Mouse (Mus musculus): Measurements from ENCODE around the gene Cnga1. TPM values are rescaled to one million over a fixed set of nuclear protein-coding genes. Genes with fewer than 3 reads are reported as not detected.
"Not testable (repeated sequence)": the region's sequence is repeated elsewhere in the genome, so short reads cannot be mapped to it uniquely, and the experiment has no call there.

The Cnga1 gene
- total RNA-seq, 2 experiments from 2014 or later, result not detected

DNA sequence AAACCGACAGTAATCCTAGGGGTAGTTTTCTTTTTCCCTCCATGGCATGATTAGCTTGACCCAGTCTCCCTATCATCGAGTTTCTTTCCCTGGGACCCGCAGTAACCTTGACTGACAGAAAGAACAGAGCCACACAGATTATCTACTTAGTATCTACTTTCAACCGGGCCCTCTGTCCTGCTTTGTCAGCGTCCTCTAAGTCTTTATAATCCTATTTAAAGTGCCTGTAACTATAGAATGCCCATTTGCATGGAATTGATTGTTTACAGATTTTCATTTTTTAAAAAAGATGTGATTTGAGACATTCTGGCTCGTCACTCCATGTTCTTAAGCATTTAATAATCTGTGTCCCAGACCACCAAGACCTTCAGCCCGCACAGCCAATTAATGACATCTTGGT, 420 bp downstream of the Cnga1 start:
- ATAC-seq (replicated peaks; ENCODE audit: poor library complexity, severe bottlenecking), result no peak

DNA sequence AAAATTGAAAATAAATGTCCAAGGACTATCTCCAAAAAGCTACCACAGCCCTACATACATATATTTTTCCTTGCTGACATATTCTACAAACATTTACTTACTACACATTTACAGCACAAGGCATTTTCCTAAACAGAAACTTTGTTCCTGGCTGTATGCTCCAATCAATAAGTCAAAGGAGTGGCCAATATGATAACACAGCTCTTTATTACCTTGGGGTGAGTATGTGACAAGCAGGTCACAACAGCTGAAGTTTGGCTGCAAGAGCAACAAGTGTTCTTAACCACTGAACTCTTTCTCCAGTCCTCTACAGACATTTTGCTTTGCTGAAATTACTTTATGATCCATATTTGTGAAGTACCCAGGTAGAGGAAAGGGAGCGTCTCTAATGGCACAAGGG, 4.0 kb downstream of the Cnga1 start:
- ATAC-seq (replicated peaks; ENCODE audit: poor library complexity, severe bottlenecking), result no peak

DNA sequence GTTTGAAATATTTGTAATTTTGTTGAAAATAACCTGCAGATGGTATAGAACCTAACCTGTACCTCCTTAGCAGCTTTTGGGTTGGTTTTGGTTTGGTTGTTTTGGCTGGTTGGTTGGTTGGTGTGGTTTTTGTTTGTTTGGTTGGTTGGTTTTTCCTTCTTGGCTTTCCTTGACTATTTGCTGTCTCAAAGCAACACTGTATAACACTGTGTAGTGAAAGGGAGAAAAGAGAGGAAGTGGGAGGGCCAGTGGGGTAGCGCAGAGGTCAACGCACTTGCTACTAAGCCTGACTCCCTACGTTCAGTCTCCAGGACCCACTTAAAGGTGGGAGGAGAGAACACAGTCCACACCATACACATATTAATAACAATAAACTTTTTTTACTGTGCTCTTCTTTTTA, 7.5 kb downstream of the Cnga1 start:
- peak; percentile 47 for ATAC-seq (replicated peaks; ENCODE audit: poor library complexity, severe bottlenecking)

DNA sequence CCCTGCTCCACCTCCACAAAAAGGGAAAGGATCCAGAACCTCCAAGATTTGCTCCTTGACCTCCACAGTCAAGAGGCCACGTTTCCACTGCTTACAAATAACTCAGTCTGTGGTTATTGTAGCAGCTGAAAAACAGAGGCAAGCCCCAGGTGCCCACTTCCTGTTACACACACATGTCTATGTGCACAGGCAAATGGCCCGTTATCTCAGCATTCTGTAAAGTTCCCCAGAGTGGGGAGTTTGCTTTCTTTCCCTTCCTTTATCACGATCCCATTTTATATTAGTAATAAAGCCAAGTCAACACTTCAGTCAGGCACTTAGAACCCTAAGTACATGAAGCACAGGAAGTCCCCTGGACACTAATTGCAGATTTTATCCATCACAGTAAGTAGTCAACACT, 8.0 kb downstream of the Cnga1 start:
- peak; percentile 84 for ATAC-seq (replicated peaks; ENCODE audit: poor library complexity, severe bottlenecking)

DNA sequence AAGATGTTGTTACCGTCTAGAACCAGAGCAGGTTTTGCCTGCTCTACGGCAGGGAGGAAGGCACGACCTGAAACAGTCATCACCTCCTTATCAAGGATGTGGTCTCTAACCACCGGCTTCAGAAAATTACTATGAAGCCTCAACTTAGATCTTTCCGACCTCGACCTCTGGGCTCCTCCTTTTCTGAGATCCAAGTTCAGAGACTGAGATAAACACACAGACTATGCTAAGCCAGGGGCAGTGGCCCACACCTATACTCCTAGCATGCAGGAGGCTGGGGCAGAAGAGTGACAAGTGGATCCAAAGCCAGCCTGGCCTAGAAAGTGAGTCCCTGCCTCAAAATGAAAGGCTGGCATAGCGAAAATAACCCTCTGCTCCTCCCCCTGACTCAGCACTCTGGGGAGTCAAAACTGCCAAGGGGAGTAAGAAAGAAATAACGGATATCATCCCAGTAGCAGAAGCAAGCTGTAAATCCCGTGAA, 9.2 kb downstream of the Cnga1 start:
- ATAC-seq (replicated peaks; ENCODE audit: poor library complexity, severe bottlenecking), result peak; percentile 32

DNA sequence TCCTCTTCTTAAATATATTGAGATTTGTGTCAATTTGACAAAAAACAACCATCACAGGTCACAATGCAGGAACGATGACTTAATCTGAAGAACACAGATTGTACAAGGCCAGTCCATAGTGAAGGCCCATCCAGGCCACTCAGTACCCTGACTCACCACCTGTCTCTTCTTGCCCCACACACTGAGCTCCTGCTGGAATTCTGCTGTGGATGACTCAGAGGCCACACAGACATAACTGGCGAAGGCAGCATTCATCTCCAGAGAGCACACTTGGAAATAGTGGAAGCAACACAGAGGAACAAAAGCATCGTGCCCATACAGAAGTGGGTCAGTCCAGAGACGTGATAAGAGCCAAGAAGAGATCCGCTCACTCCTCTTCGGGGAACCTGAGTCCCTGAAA, 14.0 kb downstream of the Cnga1 start:
- no peak for ATAC-seq (replicated peaks; ENCODE audit: poor library complexity, severe bottlenecking)

DNA sequence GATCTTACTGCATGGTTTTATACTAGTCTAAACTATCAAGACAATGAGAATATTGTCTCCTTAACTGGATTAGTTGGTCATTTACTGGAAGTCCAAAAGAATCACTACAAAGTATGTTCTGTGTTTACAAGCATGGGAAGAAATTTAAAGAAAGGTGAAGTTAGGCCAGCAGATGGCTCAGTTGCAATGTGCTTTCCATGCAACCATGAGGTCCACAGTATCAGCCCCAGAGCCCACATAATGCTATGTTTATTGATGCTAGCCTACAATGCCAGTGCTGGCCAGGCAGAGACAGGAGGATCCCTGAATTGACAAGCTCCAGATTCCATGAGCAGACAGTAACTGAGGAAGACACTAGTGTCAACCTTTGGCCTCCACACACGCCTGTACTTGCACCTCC, 23.1 kb downstream of the Cnga1 start:
- ATAC-seq (replicated peaks; ENCODE audit: poor library complexity, severe bottlenecking), result no peak

DNA sequence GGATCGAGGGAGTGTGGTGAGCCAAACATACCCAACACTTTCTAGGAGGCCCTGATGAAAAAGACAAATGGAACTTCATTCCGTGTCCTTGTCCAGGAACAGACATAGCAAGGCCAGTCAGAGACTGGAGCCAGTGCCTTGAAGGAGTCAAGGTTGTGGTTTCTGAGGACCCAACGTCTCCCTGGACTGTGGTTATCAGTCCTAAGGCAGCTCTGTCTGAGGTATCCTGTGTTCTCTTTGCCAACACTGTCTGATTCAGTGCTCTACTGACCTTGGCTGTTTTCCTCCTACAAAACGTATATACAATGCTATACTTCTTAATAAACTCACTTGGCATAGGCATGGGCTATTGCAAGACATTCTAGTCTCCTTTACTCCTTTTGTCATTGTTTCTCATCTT, 26.7 kb downstream of the Cnga1 start:
- ATAC-seq (replicated peaks; ENCODE audit: poor library complexity, severe bottlenecking), result no peak

DNA sequence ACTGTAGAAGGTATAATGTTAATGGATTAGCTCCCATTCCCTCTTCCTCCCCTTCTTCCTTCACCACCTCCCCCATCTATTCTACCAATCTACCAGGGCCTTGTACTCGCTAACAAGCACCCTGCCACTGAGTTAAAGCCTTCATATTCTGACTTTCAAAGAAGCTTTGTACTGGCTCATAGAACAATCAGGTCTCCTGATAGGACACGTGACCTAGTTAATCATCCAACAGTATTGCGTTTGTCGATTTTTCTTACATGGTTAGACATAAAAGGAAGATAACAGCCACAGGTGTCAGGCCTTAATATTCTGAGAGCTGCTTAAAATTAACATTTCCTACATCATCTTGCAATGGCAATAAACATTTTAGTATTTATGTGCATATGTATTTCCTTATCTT, 40.9 kb downstream of the Cnga1 start:
- ATAC-seq (replicated peaks; ENCODE audit: poor library complexity, severe bottlenecking), result no peak

DNA sequence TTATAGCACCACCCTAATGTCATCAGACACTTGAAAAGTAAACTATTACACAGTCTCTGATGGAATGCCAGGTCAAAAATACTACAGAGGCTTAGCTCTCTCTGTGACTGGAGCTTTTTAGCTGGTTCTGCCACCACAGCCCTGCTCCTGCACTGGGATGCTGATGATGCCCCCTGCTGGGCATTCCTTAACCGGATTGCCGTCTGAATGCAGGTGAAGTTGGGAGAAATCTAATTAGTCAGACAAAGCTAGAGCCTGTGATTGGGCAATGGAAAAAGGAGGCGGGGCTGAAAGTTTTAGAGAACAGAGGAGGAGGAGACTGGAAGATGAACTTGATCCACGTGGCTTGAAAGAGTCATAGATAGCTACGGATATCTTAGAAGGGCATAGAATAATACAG, 43.1 kb downstream of the Cnga1 start:
- ATAC-seq (replicated peaks; ENCODE audit: poor library complexity, severe bottlenecking), result peak; percentile 98

DNA sequence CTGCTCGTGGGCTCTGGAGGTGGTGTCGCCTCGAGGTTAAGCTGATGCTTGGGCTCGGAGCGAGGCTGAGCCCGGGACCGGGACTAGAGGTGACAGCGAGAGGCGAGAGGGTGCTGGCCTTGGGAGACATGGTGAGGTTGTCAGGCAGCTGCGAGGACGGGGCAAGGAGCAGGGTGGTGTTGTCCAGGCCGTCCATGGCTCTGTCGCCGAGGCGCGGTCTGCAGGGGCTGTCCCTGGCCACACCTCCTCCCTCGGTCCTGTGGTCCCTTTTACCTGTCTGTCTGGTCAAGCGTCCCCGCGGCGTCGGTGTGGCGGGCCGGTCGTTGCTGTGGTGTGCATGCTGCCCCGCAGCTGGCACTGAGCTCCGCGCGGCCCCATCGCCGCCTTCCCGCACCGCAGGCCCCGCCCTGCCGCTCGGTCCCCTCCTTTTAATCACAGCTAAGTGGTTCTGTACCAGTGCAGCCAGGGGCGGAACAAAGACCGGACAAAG, 56.8 kb downstream of the Cnga1 start, which contains the start of gene Gm5868:
Gene Gm5868 (minus strand): TSS at position 360 of the 490 bp plus-strand sequence.
- ATAC-seq (replicated peaks; ENCODE audit: poor library complexity, severe bottlenecking), result peak; percentile 44

DNA sequence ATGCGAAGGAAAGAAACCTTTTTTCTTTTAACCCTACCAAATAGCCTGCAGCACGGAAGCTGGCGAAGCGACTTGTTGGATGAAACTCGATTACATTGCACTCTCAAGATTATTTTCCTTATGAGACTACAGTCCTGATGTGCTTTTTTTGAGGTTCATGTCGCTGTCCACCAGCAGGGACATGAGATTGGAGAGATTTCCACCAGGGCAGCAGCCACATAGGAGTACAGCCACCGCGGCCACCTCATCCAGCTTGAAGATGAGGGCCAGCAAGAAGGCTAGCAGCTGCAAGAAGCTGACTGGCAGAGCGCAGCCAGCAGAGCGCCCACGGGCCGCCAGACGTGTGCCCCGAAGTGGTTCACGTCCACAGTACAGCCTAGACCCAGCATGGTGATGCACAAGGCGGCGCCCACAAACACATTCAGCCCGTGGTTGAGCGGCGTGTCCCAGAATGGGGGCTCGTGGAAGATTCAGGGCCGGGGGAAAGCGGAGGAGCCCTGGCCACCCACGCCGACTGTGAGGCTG, 57.3 kb downstream of the Cnga1 start:
- peak; percentile 13; the same call in 1 of the 2 replicates for ATAC-seq (replicated peaks; ENCODE audit: poor library complexity, severe bottlenecking)

DNA sequence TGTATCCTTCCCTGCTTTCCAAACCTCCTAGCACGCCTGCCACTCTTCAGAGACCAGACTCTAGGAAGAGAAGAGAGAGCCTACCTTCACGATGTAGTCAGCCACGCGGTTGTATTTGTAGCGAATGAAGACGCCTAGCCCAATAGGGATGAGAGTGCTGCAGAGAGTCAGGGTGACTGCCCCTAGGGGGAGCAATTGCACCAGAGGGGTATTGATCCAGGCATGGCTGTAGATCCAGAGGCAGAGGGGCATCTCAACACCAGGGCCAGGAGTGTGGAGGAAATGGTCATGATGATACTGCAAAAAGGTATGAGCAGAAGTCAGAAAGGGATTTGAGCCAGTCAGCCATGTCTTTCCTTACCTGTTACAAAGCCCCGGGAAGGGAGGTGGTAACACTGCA, 58.0 kb downstream of the Cnga1 start:
- peak; percentile 70; the same call in 1 of the 2 replicates for ATAC-seq (replicated peaks; ENCODE audit: poor library complexity, severe bottlenecking)

DNA sequence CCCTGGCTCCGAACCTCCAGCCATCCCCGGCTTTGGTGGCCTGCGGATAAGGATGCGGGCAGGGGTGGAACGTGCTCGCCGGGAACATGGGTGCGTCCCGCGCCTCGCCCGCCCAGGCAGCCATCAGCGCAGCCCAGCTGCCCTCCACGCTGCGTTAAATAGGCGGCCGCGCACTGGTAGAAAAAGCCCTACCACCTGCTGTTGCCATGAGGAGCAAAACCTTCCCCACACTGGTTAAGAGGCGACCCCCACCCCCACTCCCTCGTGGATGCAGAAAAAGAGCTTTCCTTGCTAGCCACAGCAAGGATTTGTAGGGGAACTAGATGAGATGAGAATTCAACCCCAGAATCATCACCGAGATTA, 63.1 kb downstream of the Cnga1 start, which contains the start of gene Zar1:
Gene Zar1 (minus strand): TSS at position 285 of the 363 bp plus-strand sequence.
- not testable (repeated sequence) for ATAC-seq (replicated peaks; ENCODE audit: poor library complexity, severe bottlenecking)

DNA sequence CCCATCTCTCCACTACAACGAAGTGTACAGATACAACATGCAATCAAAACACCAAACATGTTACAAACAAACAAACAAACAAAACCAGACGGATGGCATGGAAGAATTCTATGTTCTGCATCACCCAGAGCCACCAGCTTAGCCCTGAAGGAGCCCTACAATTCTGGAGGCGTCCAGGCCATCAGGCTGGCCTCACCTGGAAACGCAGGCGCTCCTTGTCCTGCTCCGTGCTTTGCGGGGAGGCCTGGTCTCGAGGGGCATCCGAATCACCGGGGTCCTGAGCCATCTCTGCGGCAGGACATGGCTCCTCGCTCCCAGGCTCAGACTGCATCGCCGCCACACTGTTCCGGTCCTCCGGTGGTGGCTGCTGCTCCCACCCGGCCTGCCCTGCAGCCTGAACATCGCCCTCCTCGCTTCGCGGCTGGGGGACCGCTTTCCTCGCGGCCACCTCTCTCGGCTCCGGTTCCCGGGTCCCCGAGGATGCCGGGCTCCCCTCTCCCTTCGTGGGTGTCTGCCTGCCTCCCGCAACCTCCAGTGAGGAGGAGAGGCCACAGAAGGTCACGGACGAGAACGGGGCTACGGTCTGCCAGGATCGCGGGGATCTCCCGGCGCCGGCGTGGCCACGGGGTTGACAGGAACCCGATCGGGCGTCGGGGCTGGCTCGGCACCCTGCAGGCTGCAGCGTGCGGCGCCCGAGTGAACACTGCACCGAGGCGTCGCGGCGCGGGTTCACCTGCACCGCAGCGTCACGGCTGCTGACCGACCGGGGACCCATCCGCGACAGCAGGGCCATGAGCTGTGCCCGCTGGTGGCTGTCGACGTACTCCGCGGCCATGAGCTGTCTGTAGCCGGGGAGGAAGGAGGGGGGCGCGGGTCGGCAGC, 63.7 kb downstream of the Cnga1 start:
- peak; percentile 69 for ATAC-seq (replicated peaks; ENCODE audit: poor library complexity, severe bottlenecking)

DNA sequence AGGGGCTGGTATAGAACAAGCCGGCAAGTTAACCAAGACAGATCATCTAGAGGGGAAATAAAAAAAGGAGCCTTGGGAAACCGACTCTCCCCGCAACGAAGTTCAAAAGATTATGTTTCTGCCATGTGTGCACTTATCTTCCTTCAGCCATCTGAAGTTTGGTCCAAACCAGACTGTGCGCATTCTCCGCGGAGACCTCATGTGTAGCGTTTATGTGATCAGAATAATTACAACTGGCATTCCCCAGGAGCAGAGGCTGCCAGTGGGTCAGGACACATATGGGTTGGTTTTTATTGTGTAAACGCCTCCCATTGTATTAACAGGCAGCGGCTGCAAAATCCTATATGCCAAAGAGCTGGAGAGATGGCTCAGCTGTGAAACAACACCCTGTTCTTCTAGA, 64.5 kb downstream of the Cnga1 start:
- not testable (repeated sequence) for ATAC-seq (replicated peaks; ENCODE audit: poor library complexity, severe bottlenecking)

DNA sequence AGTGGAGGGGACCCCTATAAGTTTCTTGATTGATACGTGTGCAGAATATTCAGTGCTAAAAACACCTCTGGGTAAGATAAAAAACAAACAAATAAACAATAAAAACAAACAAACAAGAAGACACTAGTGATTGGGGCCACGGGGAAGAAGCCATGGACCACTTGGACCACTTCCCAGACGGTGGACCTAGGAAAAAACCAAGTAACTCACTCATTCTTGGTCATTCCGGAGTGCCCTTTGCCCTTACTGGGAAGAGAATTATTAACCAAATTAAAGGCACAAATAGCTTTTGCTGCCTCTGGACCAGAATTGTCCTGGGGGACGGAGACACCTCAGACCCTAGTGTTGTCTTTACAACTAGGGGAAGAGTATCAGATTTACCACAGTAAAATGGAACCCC, 78.5 kb downstream of the Cnga1 start:
- no peak for ATAC-seq (replicated peaks; ENCODE audit: poor library complexity, severe bottlenecking)

DNA sequence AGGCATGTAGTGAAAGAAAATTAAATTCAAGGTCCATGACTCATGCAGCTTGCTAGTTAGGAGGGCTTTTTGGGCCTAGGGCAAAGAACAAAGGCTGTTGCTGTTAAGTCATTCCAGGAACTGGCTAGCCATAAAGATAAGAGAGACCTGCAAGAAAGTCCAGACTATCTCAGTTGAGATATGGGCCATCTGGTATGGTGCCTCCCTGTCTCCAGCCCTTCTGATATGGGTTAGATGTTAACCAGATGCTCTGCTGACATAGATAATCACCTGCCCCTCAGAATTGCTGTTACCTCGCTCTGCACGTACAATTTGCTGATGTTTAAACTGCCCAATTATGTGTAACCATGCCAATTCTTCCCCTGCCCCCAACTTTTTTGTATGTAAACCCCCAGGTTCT, 80.9 kb downstream of the Cnga1 start:
- not testable (repeated sequence) for ATAC-seq (replicated peaks; ENCODE audit: poor library complexity, severe bottlenecking)

DNA sequence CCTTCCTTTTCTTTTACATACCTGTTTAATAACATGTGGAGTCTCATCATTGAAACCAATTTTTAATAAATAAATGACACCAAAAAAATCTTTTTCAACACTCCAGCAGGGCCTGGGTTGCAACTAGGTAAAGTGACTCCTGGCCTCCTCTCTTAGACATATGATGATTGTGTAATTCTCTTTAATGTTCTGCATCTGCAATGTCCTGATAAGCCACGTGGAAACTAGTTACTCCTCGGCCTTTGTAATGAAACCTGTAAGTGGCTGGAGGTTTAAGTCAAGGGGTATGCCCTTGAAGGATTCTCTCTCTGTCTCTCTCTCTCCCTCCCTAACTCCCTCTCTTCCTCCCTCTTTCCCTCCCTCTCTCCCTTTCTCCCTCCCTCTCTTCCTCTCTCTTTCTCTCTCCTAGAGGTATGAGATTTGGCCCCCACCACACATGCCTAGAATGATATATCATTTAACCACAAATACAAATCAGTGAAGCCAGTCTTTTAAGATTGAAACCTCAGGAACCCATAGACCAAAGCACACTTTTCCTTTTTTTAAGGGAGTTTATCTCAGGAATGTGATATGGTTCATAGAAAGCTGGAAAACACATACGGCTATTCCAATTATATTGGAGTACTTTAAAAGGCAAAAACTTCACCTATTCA, 83.0 kb downstream of the Cnga1 start:
- peak; percentile 26; the same call in 1 of the 2 replicates for ATAC-seq (replicated peaks; ENCODE audit: poor library complexity, severe bottlenecking)

DNA sequence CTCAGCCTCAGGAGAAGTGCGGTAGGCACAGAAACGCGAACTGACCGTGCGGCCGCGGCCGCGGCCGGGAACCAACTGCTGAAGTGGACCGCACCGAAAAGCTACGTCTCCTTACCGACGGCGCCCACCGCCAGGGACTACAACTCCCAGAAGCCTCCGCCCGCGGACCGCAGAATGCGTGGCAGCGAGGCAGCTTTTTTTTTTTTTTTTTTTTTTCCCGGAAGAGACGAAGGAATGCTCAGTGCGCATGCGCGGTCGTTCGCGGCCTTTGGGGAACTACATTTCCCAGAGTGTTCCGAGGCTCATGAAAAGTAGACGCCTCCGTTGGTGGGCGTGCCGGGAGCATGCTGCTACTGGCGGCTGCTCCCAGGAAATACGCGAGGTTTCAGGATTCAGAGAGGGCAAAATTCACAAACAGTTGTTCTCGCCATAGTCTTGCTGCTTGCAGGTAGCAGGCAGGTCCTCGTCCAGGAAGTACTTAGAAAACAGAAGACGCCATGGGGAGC, 84.5 kb downstream of the Cnga1 start, which contains the start of gene Nfxl1:
Gene Nfxl1 (minus strand): TSS at position 141 of the 506 bp plus-strand sequence.
- ATAC-seq (replicated peaks; ENCODE audit: poor library complexity, severe bottlenecking), result peak; percentile 89
